Mouse (Mus musculus): ENCODE data around the gene Stxbp3. TPM values are rescaled to one million over a fixed set of nuclear protein-coding genes. Genes with fewer than 3 reads are reported as not detected.
"Not testable (repeated sequence)": the region's sequence is repeated elsewhere in the genome, so short reads cannot be mapped to it uniquely, and the experiment has no call there.

The Stxbp3 gene
- polyA plus RNA-seq, 1 experiment from 2014 or later: 44.0 TPM

- Histone ChIP-seq H3K9ac (no peak overlapping the region), H3K4me1 (peaks cover 13% of the 10 kb centered on the region), H3K9me3 (replicated peaks) (no peaks in the 10 kb centered on the region), H3K27me3 (no peaks in the 10 kb centered on the region), H3K27ac (replicated peaks) (no peak overlapping the region), H3K4me2 (replicated peaks) (peak overlapping the region; percentile 59), H3K4me3 (replicated peaks) (peak overlapping the region; percentile 68), H3K36me3 (no peaks in the 10 kb centered on the region)
- WGBS: 79% methylated on average over 7 of the region's 7 CpGs
- no peak for ATAC-seq (ENCODE audit: insufficient number of reproducible peaks, low FRiP score, low TSS enrichment, low read depth)
Measured at GRCm38 (mm10) chr3:108838980-108839379, 1.3 kb downstream of the Stxbp3 start.

GRCm38 (mm10) chr3:108836931-108837330 lies 3.4 kb downstream of the Stxbp3 start:
- no peaks in the 10 kb centered on the region for H3K9me3 ChIP-seq (replicated peaks)
- WGBS: 96% methylated on average over 6 of the region's 6 CpGs
- H3K4me1 ChIP-seq: peaks cover 13% of the 10 kb centered on the region
- no peak for ATAC-seq (ENCODE audit: insufficient number of reproducible peaks, low FRiP score, low TSS enrichment, low read depth)
- no peak overlapping the region for H3K4me3 ChIP-seq (replicated peaks)
- no peak overlapping the region for H3K27ac ChIP-seq (replicated peaks)
- no peak overlapping the region for H3K9ac ChIP-seq
- no peak overlapping the region for H3K4me2 ChIP-seq (replicated peaks)
- no peaks in the 10 kb centered on the region for H3K27me3 ChIP-seq
- H3K36me3 ChIP-seq: no peaks in the 10 kb centered on the region

- H3K36me3 ChIP-seq; H3K9ac ChIP-seq; H3K27ac ChIP-seq (replicated peaks); ATAC-seq (ENCODE audit: insufficient number of reproducible peaks, low FRiP score, low TSS enrichment, low read depth); H3K27me3 ChIP-seq; H3K4me3 ChIP-seq (replicated peaks); H3K9me3 ChIP-seq (replicated peaks); H3K4me2 ChIP-seq (replicated peaks): not testable (repeated sequence)
- WGBS: 97% methylated on average over 1 of the region's 1 CpGs
- peaks cover 12% of the 10 kb centered on the region for H3K4me1 ChIP-seq
Measured at GRCm38 (mm10) chr3:108833717-108834116, 6.6 kb downstream of the Stxbp3 start.

- no peaks in the 10 kb centered on the region for H3K9me3 ChIP-seq (replicated peaks)
- no peak for ATAC-seq (ENCODE audit: insufficient number of reproducible peaks, low FRiP score, low TSS enrichment, low read depth)
- no peak overlapping the region for H3K27ac ChIP-seq (replicated peaks)
- H3K4me3 ChIP-seq (replicated peaks): no peak overlapping the region
- no peaks in the 10 kb centered on the region for H3K27me3 ChIP-seq
- no peak overlapping the region for H3K9ac ChIP-seq
- 0 out of 2 replicates have a peak, but pooled peaks cover 4% of the 10 kb centered on the region for H3K4me1 ChIP-seq
- 93% methylated on average over 6 of the region's 6 CpGs for WGBS
- H3K36me3 ChIP-seq: peaks cover 3% of the 10 kb centered on the region; the same call in 1 of the 2 replicates
- no peak overlapping the region for H3K4me2 ChIP-seq (replicated peaks)
Measured at GRCm38 (mm10) chr3:108831750-108832149, 8.6 kb downstream of the Stxbp3 start.

- ATAC-seq (ENCODE audit: insufficient number of reproducible peaks, low FRiP score, low TSS enrichment, low read depth): no peak
- no peaks in the 10 kb centered on the region for H3K9me3 ChIP-seq (replicated peaks)
- 59% methylated on average over 11 of the region's 11 CpGs for WGBS
- no peaks in the 10 kb centered on the region for H3K27me3 ChIP-seq
- H3K36me3 ChIP-seq: peaks cover 11% of the 10 kb centered on the region; the same call in 1 of the 2 replicates
- H3K4me3 ChIP-seq (replicated peaks): no peak overlapping the region
- no peak overlapping the region for H3K27ac ChIP-seq (replicated peaks)
- 0 out of 2 replicates have a peak, but pooled peaks cover 4% of the 10 kb centered on the region for H3K4me1 ChIP-seq
- no peak overlapping the region for H3K9ac ChIP-seq
- H3K4me2 ChIP-seq (replicated peaks): no peak overlapping the region
Measured at GRCm38 (mm10) chr3:108830493-108830892, 9.8 kb downstream of the Stxbp3 start.

- H3K36me3 ChIP-seq: peaks cover 30% of the 10 kb centered on the region
- H3K4me3 ChIP-seq (replicated peaks): no peak overlapping the region
- H3K9ac ChIP-seq: no peak overlapping the region
- 58% methylated on average over 4 of the region's 4 CpGs for WGBS
- H3K27ac ChIP-seq (replicated peaks): no peak overlapping the region
- ATAC-seq (ENCODE audit: insufficient number of reproducible peaks, low FRiP score, low TSS enrichment, low read depth): no peak
- no peaks in the 10 kb centered on the region for H3K9me3 ChIP-seq (replicated peaks)
- H3K4me2 ChIP-seq (replicated peaks): no peak overlapping the region
- no peaks in the 10 kb centered on the region for H3K4me1 ChIP-seq
- H3K27me3 ChIP-seq: no peaks in the 10 kb centered on the region
Measured at GRCm38 (mm10) chr3:108815631-108816030, 24.7 kb downstream of the Stxbp3 start.

- Histone ChIP-seq H3K27ac (replicated peaks) (no peak overlapping the region), H3K9me3 (replicated peaks) (no peaks in the 10 kb centered on the region), H3K9ac (no peak overlapping the region), H3K4me2 (replicated peaks) (no peak overlapping the region), H3K36me3 (peaks cover 33% of the 10 kb centered on the region), H3K4me3 (replicated peaks) (no peak overlapping the region), H3K4me1 (no peaks in the 10 kb centered on the region), H3K27me3 (no peaks in the 10 kb centered on the region)
- no peak for ATAC-seq (ENCODE audit: insufficient number of reproducible peaks, low FRiP score, low TSS enrichment, low read depth)
- WGBS: 80% methylated on average over 4 of the region's 4 CpGs
Measured at GRCm38 (mm10) chr3:108810747-108811263, 29.5 kb downstream of the Stxbp3 start.

GRCm38 (mm10) chr3:108805622-108806021 lies 34.7 kb downstream of the Stxbp3 start:
- Histone ChIP-seq H3K9me3 (replicated peaks) (no peaks in the 10 kb centered on the region), H3K27ac (replicated peaks) (no peak overlapping the region), H3K4me3 (replicated peaks) (no peak overlapping the region), H3K4me2 (replicated peaks) (no peak overlapping the region), H3K36me3 (peaks cover 66% of the 10 kb centered on the region), H3K9ac (no peak overlapping the region), H3K27me3 (no peaks in the 10 kb centered on the region), H3K4me1 (no peaks in the 10 kb centered on the region)
- no peak for ATAC-seq (ENCODE audit: insufficient number of reproducible peaks, low FRiP score, low TSS enrichment, low read depth)
- 84% methylated on average over 5 of the region's 5 CpGs for WGBS

GRCm38 (mm10) chr3:108798375-108798774 lies 42.0 kb downstream of the Stxbp3 start:
- no peak overlapping the region for H3K9ac ChIP-seq
- no peaks in the 10 kb centered on the region for H3K27me3 ChIP-seq
- H3K9me3 ChIP-seq (replicated peaks): no peaks in the 10 kb centered on the region
- WGBS: 83% methylated on average over 2 of the region's 2 CpGs
- no peaks in the 10 kb centered on the region for H3K4me1 ChIP-seq
- H3K4me3 ChIP-seq (replicated peaks): no peak overlapping the region
- H3K4me2 ChIP-seq (replicated peaks): no peak overlapping the region
- H3K27ac ChIP-seq (replicated peaks): no peak overlapping the region
- no peak for ATAC-seq (ENCODE audit: insufficient number of reproducible peaks, low FRiP score, low TSS enrichment, low read depth)
- peaks cover 62% of the 10 kb centered on the region for H3K36me3 ChIP-seq

- no peak overlapping the region for H3K27ac ChIP-seq (replicated peaks)
- no peak for ATAC-seq (ENCODE audit: insufficient number of reproducible peaks, low FRiP score, low TSS enrichment, low read depth)
- no peaks in the 10 kb centered on the region for H3K9me3 ChIP-seq (replicated peaks)
- peaks cover 56% of the 10 kb centered on the region for H3K36me3 ChIP-seq
- 83% methylated on average over 6 of the region's 6 CpGs for WGBS
- H3K4me2 ChIP-seq (replicated peaks): no peak overlapping the region
- H3K4me1 ChIP-seq: peaks cover under 1% of the 10 kb centered on the region; the same call in 1 of the 2 replicates
- H3K4me3 ChIP-seq (replicated peaks): no peak overlapping the region
- H3K27me3 ChIP-seq: no peaks in the 10 kb centered on the region
- no peak overlapping the region for H3K9ac ChIP-seq
Measured at GRCm38 (mm10) chr3:108797723-108798122, 42.6 kb downstream of the Stxbp3 start.

GRCm38 (mm10) chr3:108796386-108796785 lies 43.9 kb downstream of the Stxbp3 start:
- no peak overlapping the region for H3K4me2 ChIP-seq (replicated peaks)
- WGBS: 85% methylated on average over 4 of the region's 4 CpGs
- no peak overlapping the region for H3K27ac ChIP-seq (replicated peaks)
- H3K9me3 ChIP-seq (replicated peaks): no peaks in the 10 kb centered on the region
- no peak for ATAC-seq (ENCODE audit: insufficient number of reproducible peaks, low FRiP score, low TSS enrichment, low read depth)
- no peaks in the 10 kb centered on the region for H3K27me3 ChIP-seq
- no peak overlapping the region for H3K4me3 ChIP-seq (replicated peaks)
- peaks cover 13% of the 10 kb centered on the region for H3K4me1 ChIP-seq
- peaks cover 48% of the 10 kb centered on the region for H3K36me3 ChIP-seq
- no peak overlapping the region for H3K9ac ChIP-seq

- no peak for ATAC-seq (ENCODE audit: insufficient number of reproducible peaks, low FRiP score, low TSS enrichment, low read depth)
- no peak overlapping the region for H3K4me3 ChIP-seq (replicated peaks)
- no peak overlapping the region for H3K4me2 ChIP-seq (replicated peaks)
- whole genome bisulfite sequencing: 76% methylated on average over 7 of the region's 7 CpGs
- no peak overlapping the region for H3K27ac ChIP-seq (replicated peaks)
- no peaks in the 10 kb centered on the region for H3K9me3 ChIP-seq (replicated peaks)
- H3K9ac ChIP-seq: no peak overlapping the region
- H3K4me1 ChIP-seq: peaks cover 20% of the 10 kb centered on the region
- no peaks in the 10 kb centered on the region for H3K27me3 ChIP-seq
- peaks cover 42% of the 10 kb centered on the region for H3K36me3 ChIP-seq
Measured at GRCm38 (mm10) chr3:108795554-108796299, 44.6 kb downstream of the Stxbp3 start.
